Mouse (Mus musculus) midbrain, postnatal 0 days (tissue): ENCODE data around the gene Itpkb. TPM values are rescaled to one million over a fixed set of nuclear protein-coding genes. Genes with fewer than 3 reads are reported as not detected.

Experiments used
- ATAC-seq: fragments of 200-750 bp; cut with Nextera tagmentation; 2 replicates; pipeline ENCODE4 v1.8.0; 2017; ENCODE audit warnings: moderate number of reproducible peaks, mild to moderate bottlenecking, moderate TSS enrichment, moderate library complexity; ENCODE audit not compliant: low FRiP score
- DNase-seq: peaks from one replicate; pipeline ENCODE4 v3.0.0-alpha.2; 2015; ENCODE audit warnings: low spot score
- H3K27ac ChIP-seq: fragments of 300-500 bp; sonication (generic); 2 replicates; pipeline ENCODE4 v1.5.1; 2014; ENCODE audit warnings: low read depth, mild to moderate bottlenecking, low read length, mixed read lengths
- H3K27me3 ChIP-seq: fragments of 300-500 bp; sonication (generic); 2 replicates; pipeline ENCODE4 v1.6.1; 2014; ENCODE audit warnings: low read length, control low read depth, mixed read lengths; ENCODE audit not compliant: insufficient read depth
- H3K36me3 ChIP-seq: fragments of 300-500 bp; sonication (generic); 2 replicates; pipeline ENCODE4 v1.6.1; 2014; ENCODE audit warnings: low read length, control low read depth, mixed read lengths; ENCODE audit not compliant: insufficient read depth
- H3K4me1 ChIP-seq: fragments of 300-500 bp; sonication (generic); 2 replicates; pipeline ENCODE4 v1.6.1; 2014; ENCODE audit warnings: mild to moderate bottlenecking, control low read depth, antibody characterized with exemption, low read length, mixed read lengths; ENCODE audit not compliant: insufficient read depth
- H3K4me2 ChIP-seq: fragments of 300-500 bp; sonication (generic); 2 replicates; pipeline ENCODE4 v1.6.1; 2014; ENCODE audit warnings: low read depth, mild to moderate bottlenecking, low read length, mixed read lengths; ENCODE audit not compliant: poor library complexity, severe bottlenecking
- H3K4me3 ChIP-seq: fragments of 300-500 bp; sonication (generic); 2 replicates; pipeline ENCODE4 v1.5.1; 2014; ENCODE audit warnings: low read depth, mild to moderate bottlenecking, low read length, moderate library complexity
- H3K9ac ChIP-seq: fragments of 300-500 bp; sonication (generic); replicated peaks from 2 replicates; pipeline ENCODE4 v1.6.1; 2014; ENCODE audit warnings: mild to moderate bottlenecking, low read length, moderate library complexity, mixed read lengths; ENCODE audit not compliant: poor library complexity, severe bottlenecking
- H3K9me3 ChIP-seq: fragments of 300-500 bp; sonication (generic); 2 replicates; pipeline ENCODE4 v1.6.1; 2016; ENCODE audit warnings: low read length, control low read depth
- CTCF ChIP-seq: IDR thresholded peaks from 2 replicates; pipeline ENCODE4 v1.5.1; 2016; ENCODE audit warnings: antibody characterized with exemption, mild to moderate bottlenecking
- WGBS: fragments of 180-500 bp; shearing (Covaris S2); extraction: QIAGEN DNeasy Blood & Tissue Kit; methylation state at CpG from one replicate; pipeline ENCODE4 v1.1.7; 2014; 5-methylcytosine and 5-hydroxymethylcytosine counted together
- polyA plus RNA-seq: library from polyadenylated mRNA; unstranded; fragments of >200 nt; fragmentation: Nextera tagmentation; extraction: Ambion mirVana; gene quantifications from 2 replicates; pipeline ENCODE4 v1.2.1, GENCODE M21; 2015
- total RNA-seq: library from RNA; depleted of rRNA; stranded (reverse); fragments of >200 nt; gene quantifications from 2 replicates; pipeline ENCODE4 v1.2.3, GENCODE M21; 2014

The Itpkb gene
- total and polyA plus RNA-seq, 2 experiments from 2014 or later, result 2.2 to 13.9 TPM

DNA sequence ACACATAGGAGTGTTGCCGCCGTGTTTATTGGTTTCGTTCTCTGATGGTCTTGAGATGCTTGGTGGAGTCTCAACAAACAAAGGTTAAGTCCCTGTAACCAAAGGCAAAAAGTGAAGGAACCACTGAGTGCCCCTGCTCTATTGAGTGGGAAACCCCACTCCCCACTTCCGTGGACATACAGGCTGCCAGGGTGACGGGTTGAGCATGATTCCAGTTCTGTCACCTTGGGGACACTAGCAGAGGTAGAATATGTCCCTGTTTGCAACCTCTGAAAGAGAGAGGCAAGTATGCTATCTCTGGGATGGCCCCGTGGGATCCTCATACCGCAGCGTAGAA lies 73.0 kb downstream of the Itpkb start:
- no peak for TF ChIP-seq CTCF
- Histone ChIP-seq H3K9me3 (no peaks in the 10 kb centered on the region), H3K27me3 (no peaks in the 10 kb centered on the region), H3K4me1 (no peaks in the 10 kb centered on the region; the same call in 1 of the 2 replicates), H3K4me3 (no peak overlapping the region), H3K4me2 (no peak overlapping the region), H3K27ac (peak overlapping the region; percentile 44; the same call in 1 of the 2 replicates), H3K9ac (no peak overlapping the region), H3K36me3 (no peaks in the 10 kb centered on the region)
- WGBS, result 93% methylated on average over 8 of the region's 8 CpGs
- ATAC-seq (no peak), DNase-seq (no peak)

DNA sequence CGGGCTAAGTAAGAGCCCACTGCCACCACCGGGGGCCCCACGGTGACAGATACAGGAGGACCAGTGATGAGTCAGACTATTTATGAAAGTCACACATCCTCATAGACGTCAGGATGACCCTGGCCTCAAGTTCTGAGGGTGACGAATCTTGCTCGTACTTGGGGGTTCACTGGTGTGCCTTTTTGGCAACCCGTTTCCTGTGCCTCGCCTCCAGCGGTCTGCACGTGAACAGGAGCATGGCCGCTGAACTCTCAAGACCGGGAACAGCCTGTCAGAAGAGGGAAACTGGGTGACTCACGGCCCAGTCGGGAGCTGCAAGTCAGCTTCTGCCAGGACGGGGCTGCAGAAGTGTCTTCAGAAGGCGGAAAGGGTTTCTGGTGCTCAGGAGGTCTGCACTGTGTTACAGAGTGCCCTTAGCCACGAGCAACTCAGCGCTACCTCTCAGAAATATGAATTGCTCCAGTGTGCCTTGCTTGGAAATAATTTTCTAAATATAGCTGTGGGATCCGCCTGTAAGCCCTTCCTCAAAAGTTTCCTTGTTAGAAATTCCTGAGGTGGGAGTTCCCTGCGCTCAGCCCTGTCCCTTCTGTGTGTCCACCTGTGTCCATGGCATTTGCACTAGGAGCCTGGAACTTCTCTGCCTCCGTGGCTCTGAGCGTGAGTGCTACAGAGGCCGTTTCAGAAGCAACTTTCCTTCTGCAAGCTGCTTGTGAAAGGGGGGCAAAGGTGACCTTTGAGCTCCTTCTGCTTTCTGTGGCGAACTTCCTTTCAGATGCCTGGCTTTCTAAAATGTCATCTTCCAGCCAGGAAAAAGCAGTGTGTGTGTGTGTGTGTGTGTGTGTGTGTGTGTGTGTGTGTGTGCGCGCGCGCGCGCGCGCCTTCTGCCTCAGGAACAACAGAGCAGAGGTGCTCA lies 73.7 kb downstream of the Itpkb start:
- Histone ChIP-seq H3K9me3 (no peaks in the 10 kb centered on the region), H3K27ac (peak overlapping the region; percentile 44), H3K36me3 (no peaks in the 10 kb centered on the region), H3K4me1 (no peaks in the 10 kb centered on the region; the same call in 1 of the 2 replicates), H3K4me3 (no peak overlapping the region), H3K27me3 (no peaks in the 10 kb centered on the region), H3K9ac (no peak overlapping the region), H3K4me2 (no peak overlapping the region)
- TF ChIP-seq CTCF, result no peak
- ATAC-seq (no peak), DNase-seq (no peak)
- 79% methylated on average over 32 of the region's 32 CpGs for WGBS

DNA sequence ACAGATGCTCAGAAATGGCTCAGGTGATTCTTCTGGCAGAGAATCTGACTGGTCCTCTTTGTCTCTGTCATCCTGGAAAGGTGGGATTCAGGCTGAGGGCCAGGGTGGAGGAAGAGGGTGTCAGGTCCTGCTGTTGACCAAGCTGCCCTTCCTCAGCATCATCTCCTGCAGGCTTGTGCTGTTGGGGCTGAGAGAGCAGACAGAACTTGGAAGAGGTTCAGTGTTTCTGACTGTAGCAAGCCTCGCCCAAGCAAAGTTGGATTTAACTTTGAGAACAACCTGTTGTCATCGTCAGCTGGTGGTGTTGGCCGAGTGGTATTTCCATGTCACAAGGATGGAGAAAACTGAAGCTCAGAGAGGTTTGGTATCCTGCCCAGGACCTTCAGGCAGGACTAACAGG lies 74.4 kb downstream of the Itpkb start:
- no peaks in the 10 kb centered on the region for H3K36me3 ChIP-seq
- WGBS, result 89% methylated on average over 3 of the region's 3 CpGs
- H3K27me3 ChIP-seq, result no peaks in the 10 kb centered on the region
- H3K27ac ChIP-seq, result no peak overlapping the region
- ATAC-seq, result no peak
- no peaks in the 10 kb centered on the region; the same call in 1 of the 2 replicates for H3K4me1 ChIP-seq
- H3K4me2 ChIP-seq, result no peak overlapping the region
- H3K9me3 ChIP-seq, result no peaks in the 10 kb centered on the region
- no peak for DNase-seq
- no peak overlapping the region for H3K4me3 ChIP-seq
- no peak overlapping the region for H3K9ac ChIP-seq
- TF ChIP-seq CTCF, result no peak

DNA sequence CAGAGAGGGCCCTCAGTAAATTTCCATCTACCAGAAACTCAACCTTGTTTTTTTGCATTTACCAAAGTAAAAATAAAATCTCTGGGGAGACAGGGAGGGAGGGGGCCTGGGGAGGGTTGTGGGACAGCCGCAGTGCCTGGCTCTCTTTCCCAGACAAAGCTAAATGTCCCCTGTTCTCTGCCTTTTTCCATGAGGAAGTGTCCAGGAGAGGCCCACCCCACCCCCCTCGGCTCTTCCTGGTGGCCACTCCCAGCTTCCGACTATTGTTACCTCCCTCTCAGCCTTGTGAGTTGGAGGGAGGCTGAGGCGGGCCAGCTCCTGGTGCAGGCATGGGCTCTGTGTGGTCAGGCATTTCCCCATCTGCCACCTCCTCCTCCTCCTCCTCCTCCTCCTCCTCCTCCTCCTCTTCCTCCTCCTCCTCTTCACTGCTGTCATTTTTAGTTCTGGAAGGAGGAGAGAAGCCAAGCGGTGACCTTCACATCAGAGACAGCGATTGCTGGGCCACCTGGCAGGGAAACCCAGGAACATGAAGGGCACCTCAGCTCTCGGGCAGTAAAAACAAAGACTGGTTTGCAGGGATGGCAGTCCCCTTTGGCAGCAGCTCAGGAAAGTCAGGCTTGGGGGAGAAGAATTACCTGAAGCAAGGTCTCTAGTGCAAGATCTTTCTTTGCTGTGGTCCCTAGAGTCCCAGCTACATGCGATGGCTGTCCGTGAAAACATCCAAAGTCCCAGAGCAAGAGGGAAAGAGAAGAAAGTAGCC lies 75.5 kb downstream of the Itpkb start:
- no peaks in the 10 kb centered on the region for H3K9me3 ChIP-seq
- no peak for ATAC-seq
- no peak overlapping the region for H3K4me2 ChIP-seq
- DNase-seq, result no peak
- H3K27ac ChIP-seq, result no peak overlapping the region
- WGBS, result 80% methylated on average over 9 of the region's 9 CpGs
- no peak for TF ChIP-seq CTCF
- no peak overlapping the region for H3K9ac ChIP-seq
- no peaks in the 10 kb centered on the region for H3K27me3 ChIP-seq
- H3K36me3 ChIP-seq, result no peaks in the 10 kb centered on the region
- no peaks in the 10 kb centered on the region; the same call in 1 of the 2 replicates for H3K4me1 ChIP-seq
- H3K4me3 ChIP-seq, result no peak overlapping the region

DNA sequence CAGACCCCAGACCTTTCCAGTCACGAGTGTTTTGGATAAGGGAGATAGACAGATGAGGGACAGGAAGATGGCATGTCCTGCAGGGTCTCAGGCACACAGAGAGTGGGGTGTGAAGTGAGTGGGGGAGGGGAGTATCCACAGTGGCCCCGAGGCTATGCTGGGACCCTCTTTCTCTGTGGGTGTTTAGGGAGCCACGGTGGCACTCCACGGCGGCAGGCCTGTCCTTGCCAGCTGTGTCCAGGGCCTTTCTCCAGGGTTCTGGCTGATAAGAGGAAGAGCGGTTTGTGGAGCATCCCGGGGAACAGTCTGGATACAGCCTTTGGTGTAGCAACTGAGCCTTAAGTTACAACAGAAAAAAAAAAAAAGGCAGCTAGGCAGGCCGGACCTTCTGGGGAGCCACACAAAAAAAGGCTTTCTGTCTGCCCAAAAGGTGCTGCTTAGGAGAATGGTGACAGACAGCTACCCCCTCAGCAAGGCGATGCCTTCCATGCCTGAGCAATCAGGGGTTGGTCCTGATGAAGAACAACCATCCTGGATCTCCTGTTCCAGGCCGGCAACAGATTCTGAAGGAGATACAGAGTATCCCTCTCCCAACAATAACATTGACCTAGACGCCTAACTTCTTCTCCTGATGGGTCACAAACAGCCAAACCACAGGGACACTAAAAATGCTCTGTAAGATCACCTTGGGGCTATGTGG lies 76.2 kb downstream of the Itpkb start:
- WGBS, result 73% methylated on average over 11 of the region's 11 CpGs
- H3K4me2 ChIP-seq, result no peak overlapping the region
- H3K27ac ChIP-seq, result 0 out of 2 replicates have a peak overlapping the region, but pooled peaks have one; percentile 65

More for the DNA sequence above, 76.2 kb downstream of the Itpkb start:
- DNase-seq (no peak), ATAC-seq (no peak)
- no peak for TF ChIP-seq CTCF
- Histone ChIP-seq H3K27me3 (no peaks in the 10 kb centered on the region), H3K36me3 (no peaks in the 10 kb centered on the region), H3K4me1 (no peaks in the 10 kb centered on the region; the same call in 1 of the 2 replicates), H3K4me3 (no peak overlapping the region), H3K9ac (no peak overlapping the region), H3K9me3 (no peaks in the 10 kb centered on the region)
